In genomic region chr10:120895899-120896289, GRCm38 (mm10) we compare ENCODE assay signal across 9 mouse cellular contexts. TPM values are rescaled to one million over a fixed set of nuclear protein-coding genes. Genes with fewer than 3 reads are reported as not detected.
DNase-seq lines count a peak whose midpoint lies in the region; ATAC-seq lines count a peak whose summit lies in the region.
"Had no signal": no experiment of that assay in that cellular context is flagged by ENCODE, and none has a peak within 500 bp of the region (broad histone marks: within the 10 kb centered on the region; RNA-seq: fewer than 3 reads in every experiment).

No protein-coding gene starts in this region.

- no peak overlapping the region for H3K27ac ChIP-seq in liver, embryonic 16.5 days (ENCODE audit: low read length)
- H3K27ac ChIP-seq in hindbrain, embryonic 14.5 days: no peak overlapping the region
- H3K27ac ChIP-seq: neural tube, embryonic 13.5 days had no signal

- no peak overlapping the region for H3K9ac ChIP-seq in liver, embryonic 16.5 days (ENCODE audit: low read depth, low read length)
- H3K9ac ChIP-seq in hindbrain, embryonic 14.5 days: no peak overlapping the region
- H3K9ac ChIP-seq: neural tube, embryonic 13.5 days had no signal

- H3K27me3 ChIP-seq in liver, embryonic 16.5 days (ENCODE audit: control insufficient read depth, insufficient read depth, low read depth, low read length): peaks cover 23% of the 10 kb centered on the region
- H3K27me3 ChIP-seq in hindbrain, embryonic 14.5 days (ENCODE audit: control insufficient read depth, insufficient read depth, low read length): 0 out of 2 replicates have a peak, but pooled peaks cover 10% of the 10 kb centered on the region

- H3K9me3 ChIP-seq in liver, embryonic 16.5 days (replicated peaks; ENCODE audit: control insufficient read depth, low read length): no peaks in the 10 kb centered on the region
- H3K9me3 ChIP-seq in hindbrain, embryonic 14.5 days (ENCODE audit: control insufficient read depth, low read length): no peaks in the 10 kb centered on the region
- H3K9me3 ChIP-seq: neural tube, embryonic 13.5 days had no signal

- 7% methylated on average over 15 of the region's 15 CpGs for whole genome bisulfite sequencing in liver, embryonic 16.5 days (ENCODE audit: insufficient replicate concordance)
- 32% methylated on average over 15 of the region's 15 CpGs for WGBS in hindbrain, embryonic 14.5 days

- peak; percentile 92 for DNase-seq in heart, adult 11 months
- no peak for DNase-seq in heart, postnatal 36 days
- peak; percentile 55 for DNase-seq in A20 (ENCODE audit: low read depth, low spot score)
- DNase-seq in hindbrain, embryonic 14.5 days (ENCODE audit: low spot score): no peak
- no peak for DNase-seq in frontal cortex, postnatal 10 days (ENCODE audit: low spot score in 2 of 2)
- no peak for DNase-seq in gastrocnemius, postnatal 4 days (ENCODE audit: low spot score in 2 of 2)

- intact Hi-C loops in heart, postnatal 36 days (cut with DNase I): loop anchor here (5.0 kb wide), 1 partner anchor 81 kb away; the partner anchor contains the start of gene Lemd3

- no peaks in the 10 kb centered on the region for H3K36me3 ChIP-seq in liver, embryonic 16.5 days (ENCODE audit: control insufficient read depth, insufficient read depth)
- no peaks in the 10 kb centered on the region for H3K36me3 ChIP-seq in hindbrain, embryonic 14.5 days (replicated peaks; ENCODE audit: control insufficient read depth, insufficient read depth)
- H3K36me3 ChIP-seq: neural tube, embryonic 13.5 days had no signal

- H3K4me1 ChIP-seq in liver, embryonic 16.5 days (ENCODE audit: control insufficient read depth, low read depth, low read length): peaks cover 2% of the 10 kb centered on the region
- peaks cover 4% of the 10 kb centered on the region; the same call in 1 of the 2 replicates for H3K4me1 ChIP-seq in hindbrain, embryonic 14.5 days (replicated peaks; ENCODE audit: control insufficient read depth, insufficient read depth, low read length)

- peak overlapping the region; percentile 1; the same call in 1 of the 2 replicates for H3K4me2 ChIP-seq in liver, embryonic 16.5 days (ENCODE audit: low read depth, low read length)
- no peak overlapping the region for H3K4me2 ChIP-seq in hindbrain, embryonic 14.5 days (replicated peaks)
- H3K4me2 ChIP-seq: neural tube, embryonic 13.5 days had no signal

- ATAC-seq in granulocyte monocyte progenitor cell, adult 5-6 weeks (replicated peaks; ENCODE audit: poor library complexity, severe bottlenecking): peak; percentile 83
- ATAC-seq in liver, embryonic 16.5 days (ENCODE audit: low read depth): no peak
- ATAC-seq in hindbrain, embryonic 14.5 days (ENCODE audit: low FRiP score): no peak

- no peak overlapping the region for H3K4me3 ChIP-seq in liver, embryonic 16.5 days (ENCODE audit: low read depth, low read length)
- H3K4me3 ChIP-seq in hindbrain, embryonic 14.5 days (replicated peaks; ENCODE audit: low read length): no peak overlapping the region
- H3K4me3 ChIP-seq: neural tube, embryonic 13.5 days had no signal

RNA-seq across cellular contexts. Expression of gene Msrb3, which starts 3.0 kb away (rescaled TPM):
- total RNA-seq in heart, postnatal 36 days (2021): 10 to 100 TPM; 84.0 to 89.1 TPM
- total RNA-seq in granulocyte monocyte progenitor cell, adult 5-6 weeks (2014; fragmentation: Nextera tagmentation): 0.60 and 0.84 TPM in 2 replicates
- total RNA-seq in granulocyte monocyte progenitor cell, adult 5-6 weeks (2017): 0.36 and 0.52 TPM in 2 replicates
- 1.2 and 1.4 TPM in 2 replicates for polyA plus RNA-seq in liver, embryonic 16.5 days (2015; fragmentation: Nextera tagmentation; extraction: Ambion mirVana)
- polyA plus RNA-seq in hindbrain, embryonic 14.5 days (2014; fragmentation: Nextera tagmentation; extraction: Ambion mirVana): 0.77 and 1.3 TPM in 2 replicates
- total RNA-seq in gastrocnemius, postnatal 4 days (2021): 10 to 100 TPM; 65.6 to 74.8 TPM

Comparison
In these comparisons a context has a peak if more than half of its experiments do, and no peak if none do; other contexts are left out.
1. DNase-seq: peak in heart, adult 11 months (single experiment) and A20 (single experiment); none in heart, postnatal 36 days (0 of 2), hindbrain, embryonic 14.5 days (single experiment), frontal cortex, postnatal 10 days (0 of 2) and gastrocnemius, postnatal 4 days (0 of 2).
2. RNA of gene Msrb3, which starts 3.0 kb away (total RNA-seq): 84.0 to 89.1 TPM in heart, postnatal 36 days and 65.6 to 74.8 TPM in gastrocnemius, postnatal 4 days; 0.36 to 0.84 TPM in granulocyte monocyte progenitor cell, adult 5-6 weeks; every median in the first group is over 10 times any median in the second.